Mouse (Mus musculus): ENCODE measurements around the gene Tcp11. TPM values are rescaled to one million over a fixed set of nuclear protein-coding genes. Genes with fewer than 3 reads are reported as not detected.
A peak's percentile ranks its signal among the peaks of the same experiment; 100 is the strongest.

The Tcp11 gene
- total RNA-seq, 2 experiments from 2014 or later = 0.67 to 2.4 TPM

- ATAC-seq (replicated peaks; ENCODE audit: poor library complexity) = no peak; the same call in 1 of the 2 replicates
Observed at GRCm38 (mm10) chr17:28042299-28042771, 38.1 kb downstream of the Tcp11 start.

GRCm38 (mm10) chr17:28041298-28041697 is 39.1 kb downstream of the Tcp11 start:
- no peak for ATAC-seq (replicated peaks; ENCODE audit: poor library complexity)

- no peak for ATAC-seq (replicated peaks; ENCODE audit: poor library complexity)
Observed at GRCm38 (mm10) chr17:28040620-28041019, 39.8 kb downstream of the Tcp11 start.

GRCm38 (mm10) chr17:28036813-28037756 is 43.4 kb downstream of the Tcp11 start:
- no peak for ATAC-seq (replicated peaks; ENCODE audit: poor library complexity)

- ATAC-seq (replicated peaks; ENCODE audit: poor library complexity) = no peak
Observed at GRCm38 (mm10) chr17:28034986-28035385, 45.5 kb downstream of the Tcp11 start.

GRCm38 (mm10) chr17:28033046-28033580 is 47.3 kb downstream of the Tcp11 start:
- no peak for ATAC-seq (replicated peaks; ENCODE audit: poor library complexity)

- no peak for ATAC-seq (replicated peaks; ENCODE audit: poor library complexity)
Observed at GRCm38 (mm10) chr17:28032219-28032618, 48.2 kb downstream of the Tcp11 start.

GRCm38 (mm10) chr17:28031281-28031941 is 49.0 kb downstream of the Tcp11 start:
- ATAC-seq (replicated peaks; ENCODE audit: poor library complexity) = peak; percentile 54

GRCm38 (mm10) chr17:28030446-28030845 is 50.0 kb downstream of the Tcp11 start:
- no peak for ATAC-seq (replicated peaks; ENCODE audit: poor library complexity)

GRCm38 (mm10) chr17:28029308-28029707 is 51.1 kb downstream of the Tcp11 start:
- ATAC-seq (replicated peaks; ENCODE audit: poor library complexity) = no peak

- ATAC-seq (replicated peaks; ENCODE audit: poor library complexity) = no peak
Observed at GRCm38 (mm10) chr17:28028236-28028635, 52.2 kb downstream of the Tcp11 start.

GRCm38 (mm10) chr17:28027197-28027596 is 53.2 kb downstream of the Tcp11 start:
- no peak for ATAC-seq (replicated peaks; ENCODE audit: poor library complexity)

GRCm38 (mm10) chr17:28026111-28026872 is 54.1 kb downstream of the Tcp11 start:
- ATAC-seq (replicated peaks; ENCODE audit: poor library complexity) = peak; percentile 35

GRCm38 (mm10) chr17:28025541-28025961 is 54.9 kb downstream of the Tcp11 start:
- ATAC-seq (replicated peaks; ENCODE audit: poor library complexity) = 0 out of 2 replicates have a peak, but pooled peaks have one; percentile 13

GRCm38 (mm10) chr17:28022854-28023655 is 57.4 kb downstream of the Tcp11 start:
- no peak for ATAC-seq (replicated peaks; ENCODE audit: poor library complexity)

GRCm38 (mm10) chr17:28021911-28022310 is 58.5 kb downstream of the Tcp11 start:
- ATAC-seq (replicated peaks; ENCODE audit: poor library complexity) = no peak

- ATAC-seq (replicated peaks; ENCODE audit: poor library complexity) = peak; percentile 32; the same call in 1 of the 2 replicates
Observed at GRCm38 (mm10) chr17:28019785-28020696, 60.4 kb downstream of the Tcp11 start.

GRCm38 (mm10) chr17:28018776-28019175 is 61.7 kb downstream of the Tcp11 start:
- no peak for ATAC-seq (replicated peaks; ENCODE audit: poor library complexity)

- no peak for ATAC-seq (replicated peaks; ENCODE audit: poor library complexity)
Observed at GRCm38 (mm10) chr17:28018344-28018743, 62.1 kb downstream of the Tcp11 start.
